Mouse (Mus musculus) heart, adult 2 months (tissue): ENCODE data around the gene Gins2. TPM values are rescaled to one million over a fixed set of nuclear protein-coding genes. Genes with fewer than 3 reads are reported as not detected.
A peak's percentile ranks its signal among the peaks of the same experiment; 100 is the strongest.

Experiments
- DNase-seq, 2 experiments: peaks; one replicate each; pipeline ENCODE4 v3.0.0; 2021
- H3K27ac ChIP-seq: fragments of 200-600 bp; 2 replicates; pipeline ENCODE4 v1.8.1; 2022
- H3K27me3 ChIP-seq: fragments of 200-500 bp; 2 replicates; pipeline ENCODE4 v1.6.1; 2012; ENCODE audit warnings: mild to moderate bottlenecking, low read length, inconsistent platforms, mixed read lengths; ENCODE audit not compliant: control insufficient read depth, insufficient read depth
- H3K36me3 ChIP-seq: fragments of 200-500 bp; 2 replicates; pipeline ENCODE4 v1.6.1; 2012; ENCODE audit warnings: low read length, inconsistent platforms; ENCODE audit not compliant: control insufficient read depth, insufficient read depth
- H3K4me1 ChIP-seq: fragments of 200-500 bp; 2 replicates; pipeline ENCODE4 v1.6.1; 2011; ENCODE audit warnings: low read length; ENCODE audit not compliant: control insufficient read depth, insufficient read depth
- H3K4me3 ChIP-seq: fragments of 200-600 bp; 2 replicates; pipeline ENCODE4 v1.8.1; 2022
- H3K79me2 ChIP-seq: fragments of 200-500 bp; replicated peaks from 2 replicates; pipeline ENCODE4 v1.6.1; 2012; ENCODE audit warnings: mild to moderate bottlenecking, inconsistent platforms, low read length, moderate library complexity, mixed read lengths; ENCODE audit not compliant: control insufficient read depth, insufficient read depth
- H3K9ac ChIP-seq: fragments of 200-500 bp; 2 replicates; pipeline ENCODE4 v1.6.1; 2012; ENCODE audit warnings: low read depth, mild to moderate bottlenecking, control low read depth, inconsistent platforms, low read length, mixed read lengths
- CTCF ChIP-seq: fragments of 200-600 bp; IDR thresholded peaks from 2 replicates; pipeline ENCODE4 v1.8.1; 2022; ENCODE audit warnings: antibody characterized with exemption, mild to moderate bottlenecking, moderate library complexity
- EP300 ChIP-seq: fragments of 200-500 bp; IDR thresholded peaks from 2 replicates; pipeline ENCODE4 v1.6.1; 2011; ENCODE audit warnings: low read depth, low read length, control low read depth; ENCODE audit not compliant: insufficient read depth
- POLR2A ChIP-seq: fragments of 200-500 bp; IDR thresholded peaks from 2 replicates; pipeline ENCODE4 v1.6.1; 2011; ENCODE audit warnings: mild to moderate bottlenecking, low read depth, low read length, control low read depth; ENCODE audit not compliant: insufficient read depth
- whole genome bisulfite sequencing: fragments of 180-500 bp; shearing (Covaris S2); methylation state at CpG from one replicate; pipeline ENCODE4 v1.1.7; 2018; 5-methylcytosine and 5-hydroxymethylcytosine counted together
- intact Hi-C: fragments of 180-260 bp; cut with DNase I; formaldehyde crosslinking; loops from one replicate; pipeline ENCODE4 v1.15.1; 2025
- polyA plus RNA-seq: library from polyadenylated mRNA; depleted of rRNA; stranded (reverse); fragments of >200 nt; gene quantifications from 2 replicates; pipeline ENCODE4 v1.2.3, GENCODE M21; 2012
- total RNA-seq, 2 experiments: library from RNA; stranded (reverse); gene quantifications; 2 replicates each; pipeline ENCODE4 v1.2.3; 2021

Gins2 gene
- total and polyA plus RNA-seq, 3 experiments = 1.1 to 1.5 (median 1.3) TPM

GRCm38 (mm10) chr8:120565151-120565711 lies 23.9 kb downstream of the Gins2 start:
- no peak overlapping the region for H3K9ac ChIP-seq
- no peaks in the 10 kb centered on the region for H3K79me2 ChIP-seq
- H3K4me3 ChIP-seq = no peak overlapping the region
- no peak for TF ChIP-seq EP300
- TF ChIP-seq POLR2A = no peak
- TF ChIP-seq CTCF = no peak
- H3K4me1 ChIP-seq = peaks cover 16% of the 10 kb centered on the region
- DNase-seq = no peak
- H3K36me3 ChIP-seq = peaks cover 2% of the 10 kb centered on the region; the same call in 1 of the 2 replicates
- no peaks in the 10 kb centered on the region for H3K27me3 ChIP-seq
- 63% methylated on average over 7 of the region's 7 CpGs for WGBS
- intact Hi-C loops = no loop called here
- H3K27ac ChIP-seq = no peak overlapping the region

GRCm38 (mm10) chr8:120563851-120564837 lies 25.0 kb downstream of the Gins2 start:
- Histone ChIP-seq H3K4me3 (no peak overlapping the region), H3K4me1 (peaks cover 16% of the 10 kb centered on the region), H3K79me2 (no peaks in the 10 kb centered on the region), H3K36me3 (peaks cover 2% of the 10 kb centered on the region; the same call in 1 of the 2 replicates), H3K9ac (peak overlapping the region; percentile 4; the same call in 1 of the 2 replicates), H3K27me3 (no peaks in the 10 kb centered on the region), H3K27ac (peak overlapping the region; percentile 73)
- DNase-seq = peak; percentile 89 to 93
- TF ChIP-seq POLR2A (no peak), CTCF (peak; percentile 51), EP300 (peak; percentile 66; the same call in 1 of the 2 replicates)
- intact Hi-C loops = loop anchor here (2.0 kb wide), 1 partner anchor 21 kb away; no protein-coding TSS in a partner anchor
- WGBS = 3% methylated on average over 20 of the region's 20 CpGs

- Histone ChIP-seq H3K27me3 (no peaks in the 10 kb centered on the region), H3K4me3 (0 out of 2 replicates have a peak overlapping the region, but pooled peaks have one; percentile 7), H3K4me1 (peaks cover 16% of the 10 kb centered on the region), H3K36me3 (peaks cover 2% of the 10 kb centered on the region; the same call in 1 of the 2 replicates), H3K27ac (peak overlapping the region; percentile 73), H3K9ac (no peak overlapping the region), H3K79me2 (no peaks in the 10 kb centered on the region)
- no peak for TF ChIP-seq POLR2A
- TF ChIP-seq CTCF = no peak
- TF ChIP-seq EP300 = no peak
- intact Hi-C loops = loop anchor here (2.0 kb wide), 1 partner anchor 21 kb away; no protein-coding TSS in a partner anchor
- no peak for DNase-seq
- WGBS = 11% methylated on average over 8 of the region's 8 CpGs
Measured at GRCm38 (mm10) chr8:120563348-120563724, 25.8 kb downstream of the Gins2 start.

- Histone ChIP-seq H3K4me1 (peaks cover 16% of the 10 kb centered on the region), H3K27ac (peak overlapping the region; percentile 73), H3K27me3 (no peaks in the 10 kb centered on the region), H3K4me3 (no peak overlapping the region), H3K79me2 (no peaks in the 10 kb centered on the region), H3K9ac (no peak overlapping the region), H3K36me3 (peaks cover 2% of the 10 kb centered on the region; the same call in 1 of the 2 replicates)
- TF ChIP-seq EP300 = no peak
- WGBS = 89% methylated on average over 18 of the region's 18 CpGs
- intact Hi-C loops = loop anchor here (2.0 kb wide), 1 partner anchor 20 kb away; no protein-coding TSS in a partner anchor
- no peak for DNase-seq
Measured at GRCm38 (mm10) chr8:120562680-120563347, 26.3 kb downstream of the Gins2 start.

- no peaks in the 10 kb centered on the region; the same call in 1 of the 2 replicates for H3K79me2 ChIP-seq
- no peak overlapping the region for H3K9ac ChIP-seq
- no peak for DNase-seq
- WGBS = 78% methylated on average over 22 of the region's 22 CpGs
- no peak overlapping the region for H3K4me3 ChIP-seq
- intact Hi-C loops = loop anchor here (2.0 kb wide), 1 partner anchor 19 kb away; no protein-coding TSS in a partner anchor
- no peak overlapping the region for H3K27ac ChIP-seq
- TF ChIP-seq POLR2A (no peak), EP300 (no peak), CTCF (peak; percentile 61)
- peaks cover 2% of the 10 kb centered on the region; the same call in 1 of the 2 replicates for H3K36me3 ChIP-seq
- peaks cover 16% of the 10 kb centered on the region for H3K4me1 ChIP-seq
- H3K27me3 ChIP-seq = no peaks in the 10 kb centered on the region
Measured at GRCm38 (mm10) chr8:120561539-120562435, 27.3 kb downstream of the Gins2 start.
